Mouse (Mus musculus): ENCODE measurements around the gene Smarcc1. TPM values are rescaled to one million over a fixed set of nuclear protein-coding genes. Genes with fewer than 3 reads are reported as not detected.

Gene Smarcc1
- total RNA-seq, 1 experiment from 2014 or later: 67.1 TPM

DNA sequence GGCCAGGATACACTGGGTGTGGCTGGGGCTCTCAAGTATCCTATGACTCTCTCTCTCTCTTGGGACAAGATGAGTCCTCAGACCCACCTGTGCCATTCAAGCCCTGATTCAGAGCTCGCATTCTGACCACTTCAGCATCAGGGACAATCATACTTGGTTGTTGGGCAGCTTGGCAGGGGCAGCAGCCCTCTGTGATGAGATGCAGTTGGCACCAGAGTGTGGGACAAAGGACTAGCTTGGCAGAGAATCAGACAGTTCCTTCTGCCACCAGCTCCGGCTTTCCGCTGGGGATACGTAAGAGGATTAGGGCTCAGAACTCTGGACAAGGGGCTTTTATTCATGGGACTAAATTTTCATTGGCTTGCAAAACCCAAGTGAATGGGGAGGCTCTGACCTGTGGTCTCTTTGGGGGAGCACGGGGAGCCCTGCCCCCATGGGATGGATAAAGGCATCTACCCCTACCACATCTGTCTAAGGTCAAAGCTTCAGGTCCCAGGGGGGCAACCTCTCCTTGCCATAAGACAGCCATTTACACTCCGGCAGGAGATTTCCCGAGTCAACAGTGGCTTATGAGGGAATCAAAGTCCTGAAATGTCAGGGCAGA lies 169.9 kb downstream of the Smarcc1 start:
- DNase-seq: no peak

Small RNA genes lying within 50 kb of the gene (microRNA-seq; reads per million reads assigned to microRNA genes)
- 52.1 to 73.3 reads per million in 2 experiments for gene Mir6236

Other genes starting within 250 kb of the Smarcc1 start
- gene Cdc25a, start 242.1 kb upstream of the Smarcc1 start, total RNA-seq (2021): 11.5 and 12.9 TPM in 2 replicates
- gene Map4, start 186.2 kb upstream of the Smarcc1 start, total RNA-seq (2021): 83.4 and 92.8 TPM in 2 replicates
- gene Dhx30, start 122 bp downstream of the Smarcc1 start, total RNA-seq (2021): 96.3 and 116 TPM in 2 replicates
- gene Cspg5, start 126.1 kb downstream of the Smarcc1 start, total RNA-seq (2021): 23.1 and 26.6 TPM in 2 replicates
- 8.1 and 10.1 TPM in 2 replicates for gene Elp6, start 187.5 kb downstream of the Smarcc1 start, total RNA-seq (2021)
- 92.5 and 151 TPM in 2 replicates for gene Scap, start 215.6 kb downstream of the Smarcc1 start, total RNA-seq (2021)